Mouse (Mus musculus) cortical plate, adult 2 months (tissue): Measurements from ENCODE around the gene Gm12355. TPM values are rescaled to one million over a fixed set of nuclear protein-coding genes. Genes with fewer than 3 reads are reported as not detected.
"Not testable (repeated sequence)": the region's sequence is repeated elsewhere in the genome, so short reads cannot be mapped to it uniquely, and the experiment has no call there.

Experiments
- H3K27ac ChIP-seq: fragments of 200-500 bp; 2 replicates; pipeline ENCODE4 v1.5.1; 2012; ENCODE audit warnings: low read length, control low read depth, inconsistent platforms; ENCODE audit not compliant: insufficient read depth
- H3K4me1 ChIP-seq: fragments of 200-500 bp; 2 replicates; pipeline ENCODE4 v1.6.1; 2011; ENCODE audit warnings: low read length; ENCODE audit not compliant: control insufficient read depth, insufficient read depth
- H3K4me3 ChIP-seq: fragments of 200-500 bp; 2 replicates; pipeline ENCODE4 v1.5.1; 2011; ENCODE audit warnings: mild to moderate bottlenecking, low read length, control low read depth; ENCODE audit not compliant: insufficient read depth
- CTCF ChIP-seq: fragments of 200-500 bp; IDR thresholded peaks from 2 replicates; pipeline ENCODE4 v1.5.1; 2011; ENCODE audit warnings: mild to moderate bottlenecking, control low read depth, low read length; ENCODE audit not compliant: insufficient read depth; ENCODE audit errors: extremely low read depth
- POLR2A ChIP-seq: fragments of 200-500 bp; IDR thresholded peaks from 2 replicates; pipeline ENCODE4 v1.6.1; 2011; ENCODE audit warnings: mild to moderate bottlenecking, low read length, control low read depth; ENCODE audit not compliant: insufficient read depth; ENCODE audit errors: extremely low read depth
- polyA plus RNA-seq: library from polyadenylated mRNA; depleted of rRNA; stranded (reverse); fragments of >200 nt; gene quantifications from 2 replicates; pipeline ENCODE4 v1.2.3, GENCODE M21; 2012; rRNA removed

Gene Gm12355
- polyA plus RNA-seq, result 0.11 and 0.21 TPM in 2 replicates

DNA sequence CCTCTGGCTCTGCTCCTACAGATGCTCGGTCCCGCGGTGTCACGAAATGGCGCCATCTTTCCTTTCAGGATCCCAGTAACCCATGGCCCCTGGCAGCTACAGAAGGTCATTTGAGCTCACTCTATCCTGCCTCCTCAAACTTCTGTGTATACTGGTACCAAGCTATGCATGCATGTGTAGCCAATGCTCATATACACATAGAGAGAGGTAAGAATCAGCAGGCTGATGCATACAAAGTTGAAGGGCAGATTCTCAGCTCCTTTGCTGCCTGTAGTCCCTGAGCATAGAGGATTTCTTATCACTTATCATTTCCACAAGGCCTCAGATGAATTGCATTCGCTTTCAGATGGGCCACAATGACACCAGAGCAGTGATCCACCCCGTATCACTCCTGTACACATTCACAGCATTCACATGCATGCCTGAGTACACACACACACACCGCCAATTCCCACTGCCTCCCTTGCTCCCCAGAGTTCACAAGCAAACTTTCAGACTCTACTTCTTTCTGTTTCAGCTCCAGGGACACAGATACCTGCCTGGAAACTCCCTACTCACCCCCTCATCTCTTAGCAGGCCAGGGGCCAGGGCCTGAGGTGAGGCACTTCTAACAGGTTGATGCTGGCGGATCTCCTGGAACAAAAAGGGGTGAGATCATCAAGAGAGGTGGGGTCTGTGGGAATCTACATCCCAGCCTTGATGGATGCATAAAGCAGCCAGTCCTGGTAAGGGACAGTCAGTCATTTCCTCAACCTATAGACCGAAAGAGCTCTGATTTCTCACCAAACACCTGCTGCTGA lies at the start of gene Gm12355, which contains the start of gene Gsdma3:
Gene Gm12355 (minus strand): TSS at position 51 of the 800 bp plus-strand sequence.
Gene Gsdma3 (plus strand): TSS at position 750 of the 800 bp plus-strand sequence.
- TF ChIP-seq POLR2A (no peak), CTCF (no peak)
- Histone ChIP-seq H3K4me3 (no peak within 1 kb of the TSS), H3K4me1 (no peaks in the 10 kb centered on the region), H3K27ac (no peak within 1 kb of the TSS)

DNA sequence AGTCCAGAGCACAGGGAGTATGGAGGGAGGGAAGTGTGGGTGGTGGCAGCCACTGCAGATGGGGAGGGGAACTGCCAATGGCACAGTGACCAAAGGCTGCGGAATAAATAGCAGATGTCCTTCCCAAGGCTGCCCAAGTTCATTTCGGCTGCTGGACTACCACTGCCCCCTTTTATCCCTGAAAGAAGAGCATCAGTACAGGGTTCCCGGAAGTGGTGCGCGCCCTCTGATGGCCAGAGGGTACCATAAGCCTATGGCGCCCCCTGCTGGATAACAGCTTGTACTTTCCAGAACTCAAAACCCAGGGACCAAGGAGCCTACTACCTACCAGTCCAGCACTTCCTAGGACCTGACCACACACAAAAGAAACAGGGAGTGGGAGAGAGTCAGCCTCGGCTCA lies 47.7 kb upstream of the Gm12355 start:
- not testable (repeated sequence) for H3K27ac ChIP-seq, H3K4me1 ChIP-seq, H3K4me3 ChIP-seq
- TF ChIP-seq CTCF, result peak; percentile 32

DNA sequence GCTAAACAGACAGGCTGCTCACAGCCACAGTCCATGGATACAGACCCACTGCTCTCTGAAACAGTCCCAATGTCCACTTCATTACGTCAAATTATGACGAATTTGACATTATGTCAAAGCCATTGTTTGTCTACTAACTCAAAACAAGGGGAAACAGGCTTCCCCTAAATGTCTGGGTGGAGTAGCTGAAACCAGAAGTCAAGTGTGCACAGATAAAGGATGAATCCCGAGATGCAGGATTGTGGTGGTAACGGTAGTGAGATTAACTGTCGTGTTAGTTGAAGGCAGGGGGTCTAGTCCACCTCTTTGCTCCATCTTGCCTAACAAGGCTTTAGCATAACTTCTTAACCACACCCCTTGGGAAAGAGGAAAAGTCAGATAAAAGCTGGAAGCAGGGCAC lies 47.0 kb upstream of the Gm12355 start:
- Histone ChIP-seq H3K4me3 (no peak overlapping the region), H3K27ac (no peak overlapping the region), H3K4me1 (no peaks in the 10 kb centered on the region)
- TF ChIP-seq POLR2A (no peak), CTCF (no peak)

DNA sequence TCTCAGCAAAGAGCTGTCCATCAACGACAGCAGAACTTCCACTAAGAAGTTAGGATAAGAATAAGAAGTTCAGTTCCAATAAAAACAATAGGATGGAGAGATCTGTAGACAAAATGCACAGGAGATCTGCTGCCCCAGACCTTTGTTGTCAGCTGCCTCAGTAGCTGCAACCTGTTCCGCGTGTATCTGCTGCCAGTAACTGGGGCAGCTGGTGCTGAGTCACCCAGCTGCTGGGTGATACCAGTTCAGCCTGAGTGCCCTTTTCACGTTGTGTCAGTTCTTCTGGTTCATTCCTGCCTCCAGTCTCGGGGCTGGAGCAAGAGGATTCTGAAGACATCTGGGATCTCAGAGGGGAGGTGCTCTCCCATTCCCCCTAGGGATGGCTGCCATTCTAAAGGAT lies 46.4 kb upstream of the Gm12355 start:
- Histone ChIP-seq H3K4me3 (no peak overlapping the region), H3K27ac (no peak overlapping the region), H3K4me1 (no peaks in the 10 kb centered on the region)
- TF ChIP-seq CTCF (no peak), POLR2A (no peak)

DNA sequence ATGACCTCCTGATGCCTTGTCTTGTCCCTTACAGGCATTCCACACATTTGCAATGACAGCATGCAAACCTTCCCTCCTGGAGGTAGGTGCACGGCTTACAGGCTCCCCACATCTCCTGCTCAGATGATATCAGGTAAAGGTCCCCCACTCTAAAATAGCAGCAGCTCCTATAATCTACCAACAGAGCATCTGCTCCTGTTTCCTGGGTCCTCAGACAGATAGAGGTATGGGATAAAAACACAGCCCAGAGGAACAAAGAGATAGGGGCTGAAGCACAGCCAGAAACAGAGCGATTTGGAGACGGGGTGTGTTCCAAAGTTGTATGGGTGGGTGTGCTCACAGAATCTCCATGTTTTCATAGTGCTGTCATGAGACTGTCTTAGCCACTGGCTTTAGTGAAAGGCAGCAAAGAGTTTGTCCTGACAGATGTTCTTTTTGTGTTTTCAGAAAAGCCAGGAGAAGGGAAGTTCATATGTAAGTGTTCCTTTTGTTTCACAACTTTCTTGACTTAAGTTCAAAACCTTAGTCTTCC lies 45.9 kb upstream of the Gm12355 start:
- Histone ChIP-seq H3K27ac (no peak overlapping the region), H3K4me1 (no peaks in the 10 kb centered on the region), H3K4me3 (no peak overlapping the region)
- TF ChIP-seq CTCF (no peak), POLR2A (no peak)

DNA sequence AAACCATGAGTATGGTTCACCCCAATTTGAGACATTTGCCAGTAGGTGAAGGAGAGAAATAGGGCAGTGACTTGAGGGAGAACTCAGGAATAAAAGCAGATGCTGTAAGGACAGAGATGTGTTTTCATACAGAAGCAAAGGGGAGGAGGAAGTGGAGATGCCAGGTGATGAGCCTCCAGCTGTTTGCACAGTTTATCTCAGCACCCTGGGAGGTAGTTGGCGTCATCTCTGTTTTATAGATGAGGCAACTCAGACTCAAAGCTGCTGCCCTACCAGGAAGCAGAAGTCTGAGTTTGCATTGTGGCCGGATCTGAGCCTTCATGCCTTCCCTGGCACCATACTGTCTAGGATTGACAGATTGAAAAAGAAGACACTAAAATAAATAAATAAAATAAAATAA lies 43.5 kb upstream of the Gm12355 start:
- TF ChIP-seq POLR2A (no peak), CTCF (no peak)
- Histone ChIP-seq H3K4me1 (no peaks in the 10 kb centered on the region), H3K27ac (no peak overlapping the region), H3K4me3 (no peak overlapping the region)

GRCm38 (mm10) chr11:98664091-98664490 lies 38.6 kb upstream of the Gm12355 start, which contains the start of gene Gsdma:
Gene Gsdma (plus strand): TSS chr11:98664351.
- H3K4me3 ChIP-seq, result no peak within 1 kb of the TSS
- H3K27ac ChIP-seq, result no peak within 1 kb of the TSS
- no peaks in the 10 kb centered on the region for H3K4me1 ChIP-seq
- TF ChIP-seq CTCF, result no peak
- TF ChIP-seq POLR2A, result no peak

GRCm38 (mm10) chr11:98660517-98660916 lies 35.1 kb upstream of the Gm12355 start:
- Histone ChIP-seq H3K4me1 (no peaks in the 10 kb centered on the region), H3K27ac (no peak overlapping the region), H3K4me3 (no peak overlapping the region)
- no peak for TF ChIP-seq POLR2A
- peak; percentile 64 for TF ChIP-seq CTCF

GRCm38 (mm10) chr11:98655076-98655475 lies 29.6 kb upstream of the Gm12355 start:
- not testable (repeated sequence) for H3K4me1 ChIP-seq, H3K4me3 ChIP-seq, H3K27ac ChIP-seq
- peak; percentile 48 for TF ChIP-seq CTCF

DNA sequence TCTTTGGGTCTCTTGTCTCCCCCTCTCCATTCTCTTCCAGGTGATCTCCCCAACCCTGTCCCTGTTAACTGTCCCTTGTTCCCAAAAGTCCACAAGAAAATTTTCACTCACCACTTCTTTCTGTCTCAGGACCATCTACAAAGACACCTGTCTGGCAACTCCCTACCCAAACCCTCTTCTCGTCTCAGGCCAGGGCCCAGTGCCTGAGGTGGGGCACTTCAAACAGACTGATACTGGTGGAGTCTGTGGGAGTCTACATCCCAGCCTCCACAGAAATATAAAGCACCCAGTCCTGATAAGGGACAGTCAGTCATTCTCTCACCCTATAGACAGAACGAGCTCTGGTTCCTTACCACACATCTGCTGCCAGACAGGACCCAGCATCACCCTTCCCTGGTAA lies 21.0 kb upstream of the Gm12355 start, which contains the start of gene Gsdma2:
Gene Gsdma2 (plus strand): TSS at position 301 of the 400 bp plus-strand sequence.
- no peaks in the 10 kb centered on the region for H3K4me1 ChIP-seq
- H3K4me3 ChIP-seq, result no peak within 1 kb of the TSS
- H3K27ac ChIP-seq, result no peak within 1 kb of the TSS
- TF ChIP-seq POLR2A, result no peak
- TF ChIP-seq CTCF, result no peak
